Comparison of ENCODE assay signal across 8 mouse cellular contexts in genomic region chr19:37208986-37209385, GRCm38 (mm10). TPM values are rescaled to one million over a fixed set of nuclear protein-coding genes. Genes with fewer than 3 reads are reported as not detected.
DNase-seq lines count a peak whose midpoint lies in the region; ATAC-seq and TF ChIP-seq lines count a peak whose summit lies in the region.

No protein-coding gene starts in this region.

- TF ChIP-seq EP300 in heart, adult 2 months (IDR thresholded peaks at IDR 0.05; ENCODE audit: insufficient read depth, low read depth, low read length) = no peak
- no peak for TF ChIP-seq EP300 in liver, embryonic 14.5 days (IDR thresholded peaks at IDR 0.05; ENCODE audit: low read depth)

- H3K79me2 ChIP-seq in heart, adult 2 months (replicated peaks; ENCODE audit: control insufficient read depth, insufficient read depth, low read length) = peaks cover 2% of the 10 kb centered on the region

- no peaks in the 10 kb centered on the region for H3K27me3 ChIP-seq in heart, adult 2 months (ENCODE audit: control insufficient read depth, insufficient read depth, low read length)
- peaks cover 4% of the 10 kb centered on the region; the same call in 1 of the 2 replicates for H3K27me3 ChIP-seq in forebrain, embryonic 13.5 days
- no peaks in the 10 kb centered on the region for H3K27me3 ChIP-seq in liver, embryonic 14.5 days (ENCODE audit: control insufficient read depth, insufficient read depth, low read length)

- peak overlapping the region; percentile 94 for H3K4me3 ChIP-seq in heart, adult 2 months
- peak overlapping the region; percentile 100 for H3K4me3 ChIP-seq in forebrain, embryonic 13.5 days
- H3K4me3 ChIP-seq in liver, embryonic 14.5 days (ENCODE audit: insufficient read depth in 1 of 2, low read depth in 2 of 2, low read length in 2 of 2) = peak overlapping the region; percentile 99 to 100

- intact Hi-C loops in heart, adult 2 months (cut with DNase I) = loop anchor here (2.0 to 5.0 kb wide), 2 partner anchors 132 to 158 kb away; no protein-coding TSS in a partner anchor

- H3K36me3 ChIP-seq in heart, adult 2 months (ENCODE audit: control insufficient read depth, insufficient read depth, low read length) = peaks cover 25% of the 10 kb centered on the region
- peaks cover 31% of the 10 kb centered on the region for H3K36me3 ChIP-seq in forebrain, embryonic 13.5 days (ENCODE audit: poor library complexity, severe bottlenecking)
- H3K36me3 ChIP-seq in liver, embryonic 14.5 days (replicated peaks; ENCODE audit: control insufficient read depth, insufficient read depth, low read depth) = peaks cover 38% of the 10 kb centered on the region

- no peaks in the 10 kb centered on the region for H3K9me3 ChIP-seq in forebrain, embryonic 13.5 days (replicated peaks)
- no peaks in the 10 kb centered on the region for H3K9me3 ChIP-seq in liver, embryonic 14.5 days (ENCODE audit: control insufficient read depth, low read length)

- TF ChIP-seq CTCF in heart, adult 2 months (IDR thresholded peaks at IDR 0.05) = no peak
- TF ChIP-seq CTCF in liver, embryonic 14.5 days (IDR thresholded peaks at IDR 0.05; ENCODE audit: low read depth) = no peak

- peak overlapping the region; percentile 95; the same call in 1 of the 2 replicates for H3K27ac ChIP-seq in heart, adult 2 months
- H3K27ac ChIP-seq in forebrain, embryonic 13.5 days = no peak overlapping the region
- peak overlapping the region; percentile 89 for H3K27ac ChIP-seq in liver, embryonic 14.5 days

- H3K9ac ChIP-seq in heart, adult 2 months (ENCODE audit: low read depth, low read length) = no peak overlapping the region; the same call in 1 of the 2 replicates
- H3K9ac ChIP-seq in forebrain, embryonic 13.5 days = peak overlapping the region; percentile 100; the same call in 1 of the 2 replicates
- peak overlapping the region; percentile 100 for H3K9ac ChIP-seq in liver, embryonic 14.5 days (replicated peaks)

- ATAC-seq in forebrain, embryonic 13.5 days = no peak
- ATAC-seq in liver, embryonic 14.5 days (ENCODE audit: insufficient read depth) = no peak

- no peak for TF ChIP-seq POLR2A in heart, adult 2 months (IDR thresholded peaks at IDR 0.05; ENCODE audit: insufficient read depth, low read depth, low read length)

- H3K4me2 ChIP-seq in forebrain, embryonic 13.5 days = peak overlapping the region; percentile 92
- peak overlapping the region; percentile 79 for H3K4me2 ChIP-seq in liver, embryonic 14.5 days (ENCODE audit: low read depth)

- no peak for DNase-seq in heart, adult 2 months
- DNase-seq in heart, adult 18-20 months = no peak
- DNase-seq in 416B (ENCODE audit: low read depth) = peak; percentile 48
- no peak for DNase-seq in liver, embryonic 14.5 days (ENCODE audit: low read depth in 3 of 3, low spot score in 3 of 3)
- no peak for DNase-seq in gastrocnemius, adult 18-20 months (ENCODE audit: low spot score)
- no peak for DNase-seq in right cerebral cortex, postnatal 14 days
- no peak for DNase-seq in spleen, adult 18-20 months

- 43% methylated on average over 7 of the region's 7 CpGs for WGBS in heart, adult 2 months
- WGBS in forebrain, embryonic 13.5 days = 86% methylated on average over 7 of the region's 7 CpGs
- WGBS in liver, embryonic 14.5 days (ENCODE audit: insufficient replicate concordance) = 62% methylated on average over 7 of the region's 7 CpGs

- peaks cover 4% of the 10 kb centered on the region for H3K4me1 ChIP-seq in heart, adult 2 months (ENCODE audit: control insufficient read depth, insufficient read depth, low read length)
- H3K4me1 ChIP-seq in forebrain, embryonic 13.5 days = peaks cover 19% of the 10 kb centered on the region
- peaks cover 25 to 31% of the 10 kb centered on the region in 2 experiments for H3K4me1 ChIP-seq in liver, embryonic 14.5 days (replicated peaks; ENCODE audit: control insufficient read depth in 2 of 2, insufficient read depth in 2 of 2, low read length in 1 of 2)

RNA-seq across cellular contexts. Expression of gene Cpeb3, which starts 0.6 kb away (rescaled TPM):
- total RNA-seq in heart, adult 2 months (2021) = 10 to 100 TPM; 78.9 to 96.9 TPM
- 35.6 and 53.9 TPM in 2 replicates for polyA plus RNA-seq in heart, adult 2 months (2012; rRNA removed)
- total RNA-seq in heart, adult 18-20 months (2021) = 10 to 100 TPM; 75.0 to 78.1 TPM
- 4.2 and 4.8 TPM in 2 replicates for polyA plus RNA-seq in forebrain, embryonic 13.5 days (2015; fragmentation: Nextera tagmentation; extraction: Ambion mirVana)
- polyA plus RNA-seq in liver, embryonic 14.5 days (2012; rRNA removed) = 1.8 and 2.4 TPM in 2 replicates
- 1.8 and 1.9 TPM in 2 replicates for polyA plus RNA-seq in liver, embryonic 14.5 days (2014; fragmentation: Nextera tagmentation; extraction: Ambion mirVana)
- total RNA-seq in gastrocnemius, adult 18-20 months (2021) = 10 to 100 TPM; 59.2 to 64.4 TPM

RNA-seq across cellular contexts. Expression of gene March5, which starts 1.6 kb away (rescaled TPM):
- 10 to 100 TPM; 79.7 to 84.8 TPM for total RNA-seq in heart, adult 2 months (2021)
- polyA plus RNA-seq in heart, adult 2 months (2012; rRNA removed) = 32.6 and 57.7 TPM in 2 replicates
- total RNA-seq in heart, adult 18-20 months (2021) = 10 to 100 TPM; 83.4 to 86.0 TPM
- 128 and 139 TPM in 2 replicates for polyA plus RNA-seq in forebrain, embryonic 13.5 days (2015; fragmentation: Nextera tagmentation; extraction: Ambion mirVana)
- 40.9 and 69.6 TPM in 2 replicates for polyA plus RNA-seq in liver, embryonic 14.5 days (2012; rRNA removed)
- polyA plus RNA-seq in liver, embryonic 14.5 days (2014; fragmentation: Nextera tagmentation; extraction: Ambion mirVana) = 145 and 153 TPM in 2 replicates
- 10 to 100 TPM; 74.3 to 83.1 TPM for total RNA-seq in gastrocnemius, adult 18-20 months (2021)
